Mouse (Mus musculus) retina, adult 2 months (tissue): ENCODE measurements around the gene Asic2.

Experiments used
- DNase-seq: peaks from one replicate; pipeline ENCODE4 v3.0.0-alpha.2; 2012; ENCODE audit warnings: low read depth, low spot score

Gene Asic2

DNA sequence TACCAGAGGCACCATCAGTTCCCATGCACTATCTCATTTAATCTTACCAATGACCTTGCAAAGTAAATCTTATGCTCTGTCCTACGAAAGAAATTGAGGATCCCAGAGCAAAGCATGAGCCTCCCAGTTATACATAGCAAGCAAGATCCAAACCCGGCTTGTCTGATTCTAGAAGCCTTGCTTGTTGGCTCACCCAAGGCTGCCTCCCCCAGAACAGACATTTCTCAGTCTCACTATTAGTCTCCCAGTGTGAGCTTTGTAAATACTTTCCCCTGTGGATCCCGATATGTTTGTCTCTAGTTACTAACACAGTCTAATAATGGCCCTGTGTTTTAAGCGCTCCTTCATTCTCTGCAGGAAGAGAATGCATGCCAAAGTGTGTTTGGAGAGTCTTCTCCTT is 446.4 kb downstream of the Asic2 start:
- no peak for DNase-seq

DNA sequence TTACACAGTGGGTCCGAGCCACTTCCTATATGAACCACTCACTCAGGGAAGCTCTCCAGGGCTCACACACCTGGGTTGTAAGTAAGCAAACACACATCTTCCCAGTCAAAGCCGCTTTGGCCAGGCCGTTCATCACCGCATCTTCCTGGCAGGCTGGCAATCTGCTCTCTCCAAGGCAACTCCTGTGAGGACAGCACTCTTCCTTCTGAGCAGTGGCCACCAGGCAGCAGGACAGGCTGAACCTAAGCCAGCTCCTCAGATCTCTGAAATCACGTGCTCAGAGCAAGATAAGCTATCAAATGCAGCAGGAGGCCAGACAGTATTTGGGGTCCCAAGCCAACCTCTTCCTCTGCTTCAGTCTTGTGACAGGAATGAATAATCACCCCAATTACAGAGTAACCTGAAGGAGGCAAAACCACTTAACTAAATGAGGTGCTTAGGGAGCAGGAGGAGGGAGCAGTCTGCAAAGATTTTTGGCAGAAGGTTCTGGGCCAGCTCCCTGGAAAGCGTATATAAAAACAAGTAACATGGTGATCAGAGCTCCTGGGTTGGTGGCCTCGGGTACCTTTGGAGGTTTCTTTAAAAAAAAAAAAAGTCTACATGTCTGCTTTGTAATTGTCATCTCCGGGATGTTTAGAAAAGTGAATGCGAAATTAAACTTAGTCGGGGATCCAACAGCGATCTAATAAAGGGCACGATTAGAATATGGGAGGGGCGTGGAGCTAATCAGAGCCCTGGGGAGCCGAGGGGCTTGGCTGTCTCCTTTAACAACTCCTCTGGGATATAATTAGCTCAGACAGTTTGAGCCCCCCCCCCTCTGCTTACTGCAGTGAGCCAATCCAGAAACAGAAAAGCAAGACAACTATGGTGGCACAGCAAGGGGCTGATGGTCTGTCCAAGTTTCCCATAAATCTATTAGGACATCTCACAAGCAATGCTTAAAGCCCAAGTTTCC is 450.0 kb downstream of the Asic2 start:
- no peak for DNase-seq

DNA sequence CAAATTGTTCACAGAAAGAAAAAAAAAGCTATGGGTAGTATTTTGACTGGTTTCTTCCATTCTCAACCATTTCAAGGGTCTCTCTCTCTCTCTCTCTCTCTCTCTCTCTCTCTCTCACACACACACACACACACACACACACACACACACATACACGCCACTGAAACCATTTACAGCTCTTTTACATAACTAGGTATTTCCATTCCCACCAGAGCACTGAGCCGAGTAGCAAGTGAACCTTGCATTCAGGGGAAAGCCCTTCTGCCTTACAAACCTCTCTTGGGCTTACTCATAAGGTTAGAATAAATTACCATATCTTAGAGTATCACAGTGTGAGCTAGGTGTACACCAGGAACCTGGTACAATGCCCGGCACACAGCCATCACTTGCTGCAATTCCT is 452.5 kb downstream of the Asic2 start:
- DNase-seq = no peak

DNA sequence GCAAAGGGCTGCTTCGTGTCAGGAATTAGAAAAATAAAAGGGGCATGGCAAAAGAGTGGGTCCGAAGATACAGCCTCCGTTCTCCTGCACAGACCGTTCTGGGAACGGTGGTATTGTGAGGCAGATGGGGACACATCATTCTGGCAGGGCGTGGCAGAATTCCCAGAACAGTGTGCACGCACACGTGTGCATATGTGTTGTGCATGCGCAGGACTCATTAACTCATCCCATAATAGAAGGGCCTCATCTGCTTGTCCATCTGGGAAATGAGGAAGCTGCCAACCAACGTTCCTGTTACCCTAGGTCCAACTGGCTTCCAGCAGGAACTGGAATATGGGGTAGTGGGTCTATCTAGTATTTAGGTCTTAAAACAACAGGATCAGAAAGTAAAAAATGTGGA is 455.8 kb downstream of the Asic2 start:
- no peak for DNase-seq

DNA sequence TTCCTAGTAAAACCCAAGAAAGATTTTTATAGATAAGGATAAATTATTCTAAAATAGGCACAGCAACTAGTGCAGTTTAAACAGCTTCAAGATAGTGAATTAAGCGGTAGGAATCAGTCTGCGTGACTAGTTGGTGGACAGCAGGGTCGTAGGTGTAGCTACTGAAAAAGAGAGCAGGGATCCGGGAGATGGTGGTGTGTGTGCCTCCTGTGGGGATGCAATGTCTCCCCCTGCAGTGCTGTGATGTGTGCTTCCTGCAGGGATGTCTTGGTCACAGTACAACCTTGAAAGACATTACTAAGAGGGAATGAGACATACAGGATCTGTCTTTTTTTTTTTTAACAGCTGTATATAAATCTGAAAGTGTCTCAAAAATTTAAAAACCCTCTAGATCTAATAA is 456.9 kb downstream of the Asic2 start:
- no peak for DNase-seq

DNA sequence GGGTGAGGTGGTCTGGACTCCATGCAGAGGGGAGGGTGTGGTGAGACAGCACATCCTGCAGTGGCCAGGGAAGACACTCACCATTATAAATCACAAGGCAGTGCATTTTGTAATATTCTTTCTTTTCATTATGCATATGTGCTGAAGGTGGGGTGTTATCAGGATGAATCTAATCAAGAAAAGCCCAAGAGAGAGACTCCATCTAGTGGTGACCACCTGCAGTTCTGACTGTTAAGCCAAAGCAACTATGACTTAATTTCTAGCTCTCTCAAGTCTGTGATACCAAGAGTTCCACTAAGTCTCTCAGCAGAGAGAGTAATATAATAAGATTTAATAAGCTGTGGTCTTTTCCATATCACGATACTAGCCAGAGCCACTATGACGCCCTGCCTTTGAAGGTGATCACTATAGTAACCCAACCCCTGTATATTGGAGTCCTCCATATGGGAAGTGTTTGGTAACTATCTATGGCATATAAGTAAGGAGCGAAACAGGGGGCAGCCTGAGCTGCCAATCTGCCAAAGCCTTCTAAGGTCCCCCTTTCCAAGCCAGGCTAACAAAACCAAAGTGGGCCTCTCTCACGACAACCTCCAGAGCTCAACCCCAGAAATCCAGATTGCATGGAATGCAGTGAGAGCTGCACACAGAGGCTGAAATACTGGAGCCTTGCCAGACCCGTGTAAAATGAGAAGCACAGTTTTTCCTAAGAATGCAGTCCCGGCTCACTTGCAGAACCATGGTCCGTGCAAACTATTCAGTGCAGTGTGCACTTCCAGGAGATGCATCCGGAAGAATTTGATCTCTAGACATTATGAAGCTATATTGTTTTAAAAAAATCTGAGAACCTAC is 459.6 kb downstream of the Asic2 start:
- DNase-seq = no peak

DNA sequence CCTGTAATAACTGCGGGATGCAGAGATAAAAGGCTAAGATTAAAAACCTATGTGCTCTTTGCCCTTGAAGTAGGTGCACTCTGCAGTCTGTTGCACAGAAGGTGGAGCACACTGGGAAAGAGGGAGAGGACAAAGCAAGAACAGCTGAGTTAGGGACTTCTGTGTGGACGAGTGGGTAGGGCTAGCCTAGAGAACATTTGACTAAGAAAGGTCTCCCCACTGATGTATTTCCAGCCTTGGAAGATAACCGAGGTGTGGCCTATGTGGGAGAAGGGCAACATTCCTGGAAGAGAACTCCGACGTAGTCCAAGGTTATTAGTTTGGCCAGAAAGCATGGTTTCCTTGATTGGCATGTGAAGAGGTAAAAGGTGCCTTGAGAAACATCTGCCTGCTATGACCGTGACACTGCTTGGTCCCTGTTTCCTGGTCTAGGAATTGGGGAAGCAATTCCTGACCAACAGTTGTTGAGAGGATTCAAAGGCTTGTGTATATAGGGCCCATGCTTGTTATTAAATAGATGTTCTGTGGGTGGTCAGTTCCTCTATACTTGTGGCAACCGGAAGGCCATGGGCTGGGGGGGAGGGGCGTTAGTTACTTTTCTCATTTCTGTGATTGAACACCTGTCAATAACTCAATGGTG is 463.3 kb downstream of the Asic2 start:
- DNase-seq = no peak

DNA sequence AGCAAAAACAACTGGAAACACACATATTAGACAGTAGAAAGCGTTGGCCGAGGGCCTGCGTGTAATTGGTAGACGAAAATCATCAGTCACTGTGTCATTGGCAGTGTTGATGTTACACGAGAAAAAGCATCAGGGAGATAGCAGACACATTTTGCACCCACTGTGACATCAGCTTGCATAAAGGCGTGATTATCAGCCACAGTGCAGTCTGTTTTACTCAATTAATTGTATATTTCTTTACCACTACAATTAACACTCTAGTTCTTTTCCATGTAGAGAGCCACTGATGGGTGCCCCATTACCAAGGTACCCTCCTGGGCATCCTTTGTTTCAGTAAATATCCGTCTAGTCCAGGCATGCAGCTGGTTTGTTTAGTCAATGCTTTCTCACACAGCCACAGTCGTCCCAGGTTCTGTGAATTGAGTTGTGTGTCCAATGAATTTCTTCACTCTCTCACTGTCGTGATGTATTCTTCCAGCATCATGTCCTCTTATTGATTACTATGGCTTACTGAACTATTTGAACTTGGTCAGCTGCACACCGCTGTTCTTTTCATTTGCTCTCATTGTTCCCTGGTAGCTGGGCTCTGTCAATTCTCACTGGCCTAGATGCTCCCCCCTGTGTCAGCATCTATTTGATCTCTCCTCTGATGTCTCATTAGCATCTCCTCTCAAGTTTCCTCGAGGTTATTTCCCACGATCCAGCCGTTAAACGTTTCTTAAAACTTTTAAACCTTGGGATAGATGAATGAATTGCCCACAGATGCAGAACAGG is 466.6 kb downstream of the Asic2 start:
- DNase-seq = no peak

DNA sequence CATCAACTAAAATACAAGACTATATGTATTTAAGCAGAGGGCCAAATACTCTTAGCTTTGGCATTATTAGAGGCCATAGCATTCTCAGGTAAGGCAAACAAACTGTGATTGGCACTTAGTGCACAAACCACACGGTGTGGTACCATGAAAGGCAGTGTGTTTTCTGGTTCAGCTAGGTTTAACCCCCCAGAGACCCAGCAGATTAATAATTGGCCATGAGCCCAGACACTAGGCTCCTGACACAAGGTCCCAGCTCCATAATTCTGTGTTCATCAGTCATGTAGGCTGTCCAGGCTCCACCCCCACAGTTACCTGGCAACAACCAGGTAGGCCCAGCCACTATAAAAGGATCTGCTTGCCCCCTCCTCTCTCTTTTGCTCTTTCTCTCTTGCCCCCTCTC is 469.3 kb downstream of the Asic2 start:
- DNase-seq = no peak

DNA sequence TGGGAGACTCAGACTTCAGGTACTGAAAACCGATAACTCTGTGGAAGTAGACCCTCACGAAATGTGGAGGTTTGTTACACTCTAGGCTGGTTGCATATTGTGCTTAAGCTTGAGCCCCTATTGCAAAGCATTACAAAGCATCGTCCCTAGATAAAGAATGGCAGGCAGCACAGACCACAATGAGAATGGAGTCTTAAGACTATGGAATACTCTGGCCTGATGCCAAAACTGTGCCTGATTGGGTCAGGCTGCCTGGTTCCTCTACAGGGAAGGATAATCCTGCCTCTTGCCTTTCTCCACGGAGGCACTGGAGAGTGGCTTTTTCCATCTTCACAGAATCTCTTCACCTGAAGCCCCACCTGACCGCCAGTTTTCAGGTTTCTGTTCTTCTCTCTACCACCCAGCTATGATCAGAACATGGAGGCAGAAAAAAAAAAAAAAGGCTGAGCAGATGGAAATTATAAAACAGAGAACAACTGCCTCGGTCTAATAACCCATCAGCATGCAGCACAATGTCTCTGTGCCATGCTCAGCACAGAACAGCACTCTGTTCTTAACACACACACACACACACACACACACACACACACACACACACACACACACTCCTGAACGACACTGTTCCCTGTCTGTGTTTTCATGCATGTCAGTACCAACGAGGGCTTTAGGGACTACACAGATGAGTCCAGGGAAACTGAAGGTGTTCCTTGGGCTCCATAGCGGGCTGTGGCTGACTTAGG is 470.4 kb downstream of the Asic2 start:
- DNase-seq = no peak

DNA sequence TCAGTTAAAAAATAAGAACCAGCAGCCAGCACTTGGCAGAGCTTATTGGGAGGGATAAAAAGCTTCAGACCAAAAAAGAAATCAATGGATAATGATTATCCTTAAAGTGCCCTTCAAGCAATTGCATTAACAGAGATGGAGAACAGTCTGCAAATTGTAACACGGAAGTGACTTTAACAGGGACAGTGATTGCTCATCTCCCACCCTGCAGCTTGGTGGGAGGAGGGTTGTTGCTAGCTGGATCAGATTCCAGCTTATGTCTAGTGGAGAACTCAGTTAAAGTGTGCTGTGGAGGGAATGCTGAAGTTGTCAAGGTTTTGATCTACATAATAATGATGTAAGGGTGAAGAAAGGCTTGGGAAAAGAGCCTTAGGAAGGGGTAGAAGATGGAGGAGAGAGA is 471.8 kb downstream of the Asic2 start:
- no peak for DNase-seq

DNA sequence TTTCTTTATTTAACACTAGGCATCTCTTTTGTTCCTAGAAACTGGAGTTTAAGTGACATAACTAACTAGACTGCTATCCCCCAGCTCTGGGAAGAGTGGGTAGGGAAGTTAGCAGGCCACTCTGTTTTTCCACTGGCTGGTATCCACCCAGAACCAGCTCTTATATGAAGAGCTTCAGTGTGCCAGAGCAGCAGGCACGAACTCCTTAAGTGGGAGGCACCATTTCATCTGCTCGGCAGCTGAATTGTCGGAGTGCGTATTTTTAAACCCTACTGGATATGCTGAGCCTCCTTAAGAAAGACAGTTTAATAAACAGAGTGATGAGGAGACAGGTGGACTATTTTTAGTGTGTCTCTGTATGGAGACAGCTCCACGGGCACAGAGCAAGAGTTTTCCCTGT is 475.9 kb downstream of the Asic2 start:
- no peak for DNase-seq

DNA sequence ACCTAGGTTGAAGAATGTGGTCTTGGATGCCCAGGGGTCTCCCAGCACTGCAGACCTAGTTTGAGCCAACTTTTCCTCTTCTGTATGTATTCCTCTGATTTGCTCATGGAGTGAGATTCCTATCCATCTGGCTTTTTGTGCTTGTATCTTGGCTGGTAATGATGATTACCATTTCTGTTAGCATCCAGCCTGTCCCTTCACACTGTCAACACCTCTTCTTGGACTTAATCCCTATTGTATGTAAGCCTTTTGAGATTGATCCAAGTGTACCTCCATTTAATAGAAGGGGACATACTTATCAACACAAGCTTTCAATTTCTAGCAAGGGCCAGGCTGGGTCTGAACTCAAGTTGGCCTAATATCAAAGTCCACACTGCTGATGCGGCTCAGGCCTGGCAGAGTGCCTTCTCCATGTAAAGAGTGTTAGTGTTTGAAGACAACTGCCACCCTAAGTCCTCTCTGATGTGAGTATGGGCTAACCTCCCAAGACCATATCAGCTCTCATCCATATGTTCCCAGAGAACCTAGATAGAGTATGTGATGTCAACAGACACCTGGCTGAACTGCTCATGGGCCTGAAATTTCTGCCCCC is 479.0 kb downstream of the Asic2 start:
- no peak for DNase-seq

DNA sequence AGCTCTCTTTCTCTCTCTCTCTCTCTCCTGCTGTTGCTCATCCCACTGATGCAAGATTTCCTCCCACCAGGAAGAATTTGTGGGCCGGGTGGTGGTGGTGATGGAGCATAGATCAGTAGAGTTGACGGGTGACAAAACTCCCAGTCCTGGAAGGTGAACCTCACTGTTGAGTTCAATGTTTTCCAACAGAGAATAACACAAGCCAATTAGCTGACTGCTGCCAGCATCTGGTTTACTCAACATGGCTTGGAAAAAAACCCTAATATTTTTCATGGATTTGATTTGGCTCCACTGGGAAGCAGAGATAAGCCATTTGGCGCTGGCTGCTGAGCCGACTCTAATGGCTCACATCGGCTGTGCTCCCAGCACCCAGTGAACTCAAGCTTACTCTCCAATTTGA is 479.6 kb downstream of the Asic2 start:
- no peak for DNase-seq

DNA sequence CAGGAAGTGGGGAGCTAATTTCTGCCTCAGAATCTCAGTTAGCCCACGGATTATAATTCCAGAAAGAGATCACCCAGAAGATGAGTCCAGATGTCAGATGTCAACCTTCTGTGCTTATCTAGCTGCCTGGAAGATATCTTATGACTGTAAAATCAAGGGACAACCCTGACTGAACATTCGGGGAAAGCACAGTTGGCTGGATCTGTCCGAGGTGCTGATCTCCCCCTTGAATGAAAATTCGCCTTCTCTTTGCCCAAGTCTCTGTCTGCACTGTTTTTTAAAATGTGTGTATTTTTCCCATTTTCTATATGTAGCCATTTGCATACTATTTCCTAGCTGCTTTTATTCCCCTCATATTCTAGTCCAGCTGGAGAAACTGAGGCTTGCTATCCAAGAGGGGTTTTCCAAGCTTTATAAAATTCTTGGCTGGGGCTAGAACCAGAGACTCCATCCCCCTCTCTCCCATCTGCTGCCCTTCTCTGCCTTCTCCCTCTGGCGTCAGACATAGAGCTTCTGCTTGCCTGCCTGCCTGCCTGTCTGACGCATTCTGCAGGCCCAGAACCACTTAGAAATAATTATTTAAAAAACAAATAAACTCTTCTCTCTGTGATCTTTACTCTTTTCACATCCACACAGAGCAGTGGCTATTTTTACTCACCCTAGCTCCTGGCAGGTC is 481.9 kb downstream of the Asic2 start:
- no peak for DNase-seq

DNA sequence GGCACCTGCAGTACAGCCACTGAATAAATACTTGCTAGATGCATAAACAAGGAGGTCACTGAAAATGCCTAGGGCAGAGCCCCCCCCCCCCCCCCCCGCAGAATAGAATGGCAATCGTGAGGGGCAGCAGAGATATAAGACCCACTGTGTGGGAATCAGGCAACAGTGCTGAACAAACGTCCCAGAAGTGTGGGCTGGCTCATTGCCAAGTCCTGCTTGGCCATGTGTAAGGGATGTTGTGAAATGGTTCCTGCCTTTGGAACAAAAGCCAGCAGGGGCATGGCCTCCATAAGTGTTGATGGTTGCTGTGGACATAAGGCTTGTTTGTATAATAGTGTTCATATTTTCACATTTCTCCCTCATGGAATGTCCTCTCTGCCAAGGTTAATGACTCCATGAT is 487.1 kb downstream of the Asic2 start:
- DNase-seq = no peak

DNA sequence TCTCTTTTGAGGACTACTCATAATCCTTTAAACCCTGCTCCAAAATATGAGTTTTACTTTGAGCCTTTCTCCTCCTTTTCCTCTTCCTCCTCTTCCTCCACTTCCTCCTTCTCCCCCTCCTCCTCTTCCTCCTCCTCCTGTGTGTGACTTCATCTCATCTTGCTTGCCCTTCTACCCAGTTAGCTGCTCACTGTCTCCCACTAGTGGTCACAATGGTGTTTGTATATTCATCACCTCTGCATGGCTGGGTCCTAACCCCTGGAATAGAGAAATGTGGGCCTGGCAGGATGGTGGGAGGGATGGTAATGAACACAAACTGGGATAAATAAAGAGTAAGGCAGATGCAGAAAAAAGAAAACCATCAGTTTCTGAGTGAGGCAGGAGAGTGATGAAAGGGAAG is 492.0 kb downstream of the Asic2 start:
- no peak for DNase-seq

DNA sequence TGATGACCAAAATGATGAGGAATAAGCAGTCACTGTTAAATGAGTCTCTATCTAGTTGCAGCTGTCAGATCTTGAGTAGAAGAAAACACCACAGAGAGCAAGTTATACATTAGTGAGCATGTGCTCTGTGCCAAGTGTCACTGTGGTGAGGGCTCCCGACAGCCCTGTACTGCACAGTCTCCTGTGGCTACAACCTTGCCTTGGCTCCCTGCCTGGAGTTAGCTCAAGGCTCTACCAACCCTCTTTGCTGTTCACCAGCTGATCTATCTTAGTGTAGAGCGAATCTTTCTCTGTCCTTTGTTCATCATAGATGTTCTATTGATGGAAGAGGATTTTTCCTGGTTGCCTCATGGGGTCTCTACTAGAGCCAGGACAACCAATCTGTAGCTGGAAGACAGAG is 494.1 kb downstream of the Asic2 start:
- DNase-seq = no peak

DNA sequence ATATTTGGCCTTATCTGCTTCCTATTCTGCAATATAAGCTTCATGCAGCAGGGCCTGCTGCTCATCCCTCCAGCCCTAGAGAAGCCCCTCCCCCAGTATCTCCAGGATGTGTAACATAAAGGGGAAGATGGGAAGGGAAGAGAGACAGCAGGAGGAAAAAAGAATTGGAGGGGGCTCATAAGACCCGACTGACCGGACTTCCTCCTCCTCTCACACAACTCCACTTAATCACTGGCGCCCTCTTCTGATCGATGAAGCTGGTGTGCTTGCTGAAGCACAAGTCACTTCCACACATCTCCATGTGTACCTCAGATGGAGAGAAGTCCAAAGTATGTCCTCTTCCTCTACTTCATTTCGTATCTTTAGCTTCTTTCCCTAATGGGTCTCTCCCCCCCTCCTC is 506.1 kb downstream of the Asic2 start:
- no peak for DNase-seq

DNA sequence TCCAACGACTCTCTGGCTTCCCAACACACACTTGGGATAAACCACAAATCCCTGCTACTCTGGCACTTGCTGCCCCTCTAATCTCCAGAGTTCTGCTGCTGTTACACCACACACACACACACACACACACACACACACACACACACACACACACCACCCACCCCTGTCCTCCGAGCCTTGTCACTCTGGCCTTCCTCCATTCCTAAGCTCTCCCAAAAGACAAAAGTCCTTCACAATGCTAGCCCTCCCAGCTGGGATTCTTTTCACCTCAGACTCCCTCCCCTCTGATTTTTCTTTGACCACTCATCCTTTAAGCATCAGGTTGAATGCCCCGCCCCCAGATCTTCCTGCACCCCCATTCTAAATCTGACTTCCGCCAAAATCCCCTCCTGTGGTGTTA is 506.5 kb downstream of the Asic2 start:
- DNase-seq = no peak
